Mouse (Mus musculus): ENCODE results near the gene Ccdc88b. TPM values are rescaled to one million over a fixed set of nuclear protein-coding genes. Genes with fewer than 3 reads are reported as not detected.

Ccdc88b gene
- total and polyA plus RNA-seq, 2 experiments from 2014 or later: 1.5 to 1.8 TPM

- no peak for ATAC-seq
Measured at GRCm38 (mm10) chr19:6857391-6858005, 513 bp downstream of the Ccdc88b start.

GRCm38 (mm10) chr19:6857003-6857360, 1.0 kb downstream of the Ccdc88b start:
- TF ChIP-seq CTCF (IDR thresholded peaks at IDR 0.05; ENCODE audit: low read depth): no peak
- no peaks in the 10 kb centered on the region for H3K36me3 ChIP-seq (ENCODE audit: insufficient read depth, low read length)
- H3K27ac ChIP-seq: no peak overlapping the region
- 45% methylated on average over 3 of the region's 3 CpGs for WGBS
- H3K9ac ChIP-seq (replicated peaks; ENCODE audit: low read length): no peak overlapping the region
- H3K4me3 ChIP-seq (ENCODE audit: low read length): no peak overlapping the region
- H3K9me3 ChIP-seq (ENCODE audit: low read length): no peaks in the 10 kb centered on the region
- no peak overlapping the region for H3K4me2 ChIP-seq (ENCODE audit: low read depth, low read length)
- DNase-seq (ENCODE audit: low spot score): no peak
- H3K27me3 ChIP-seq (ENCODE audit: insufficient read depth, low read length): no peaks in the 10 kb centered on the region
- no peak for ATAC-seq
- H3K4me1 ChIP-seq (ENCODE audit: insufficient read depth, low read length): peaks cover 6% of the 10 kb centered on the region; the same call in 1 of the 2 replicates

More at GRCm38 (mm10) chr19:6857391-6858005, 513 bp downstream of the Ccdc88b start:
- Histone ChIP-seq H3K36me3 (ENCODE audit: insufficient read depth, low read length) (no peaks in the 10 kb centered on the region), H3K9ac (replicated peaks; ENCODE audit: low read length) (no peak overlapping the region), H3K27me3 (ENCODE audit: insufficient read depth, low read length) (no peaks in the 10 kb centered on the region), H3K27ac (no peak overlapping the region), H3K4me2 (ENCODE audit: low read depth, low read length) (no peak overlapping the region), H3K4me1 (ENCODE audit: insufficient read depth, low read length) (peaks cover 6% of the 10 kb centered on the region; the same call in 1 of the 2 replicates), H3K4me3 (ENCODE audit: low read length) (no peak overlapping the region), H3K9me3 (ENCODE audit: low read length) (no peaks in the 10 kb centered on the region)
- no peak for DNase-seq (ENCODE audit: low spot score)
- no peak for TF ChIP-seq CTCF (IDR thresholded peaks at IDR 0.05; ENCODE audit: low read depth)
- 68% methylated on average over 9 of the region's 9 CpGs for WGBS

GRCm38 (mm10) chr19:6856281-6857002, 1.6 kb downstream of the Ccdc88b start:
- Histone ChIP-seq H3K4me3 (ENCODE audit: low read length) (no peak overlapping the region), H3K36me3 (ENCODE audit: insufficient read depth, low read length) (no peaks in the 10 kb centered on the region), H3K4me2 (ENCODE audit: low read depth, low read length) (no peak overlapping the region), H3K9ac (replicated peaks; ENCODE audit: low read length) (no peak overlapping the region), H3K4me1 (ENCODE audit: insufficient read depth, low read length) (peaks cover 6% of the 10 kb centered on the region; the same call in 1 of the 2 replicates), H3K27me3 (ENCODE audit: insufficient read depth, low read length) (no peaks in the 10 kb centered on the region), H3K27ac (peak overlapping the region; percentile 60; the same call in 1 of the 2 replicates), H3K9me3 (ENCODE audit: low read length) (no peaks in the 10 kb centered on the region)
- ATAC-seq (peak; percentile 46), DNase-seq (ENCODE audit: low spot score) (peak; percentile 82)
- WGBS: 38% methylated on average over 12 of the region's 12 CpGs
- TF ChIP-seq CTCF (IDR thresholded peaks at IDR 0.05; ENCODE audit: low read depth): peak; percentile 65

- no peak overlapping the region; the same call in 1 of the 2 replicates for H3K4me3 ChIP-seq (ENCODE audit: low read length)
- H3K9me3 ChIP-seq (ENCODE audit: low read length): no peaks in the 10 kb centered on the region
- H3K36me3 ChIP-seq (ENCODE audit: insufficient read depth, low read length): no peaks in the 10 kb centered on the region
- H3K27me3 ChIP-seq (ENCODE audit: insufficient read depth, low read length): no peaks in the 10 kb centered on the region
- peaks cover 6% of the 10 kb centered on the region; the same call in 1 of the 2 replicates for H3K4me1 ChIP-seq (ENCODE audit: insufficient read depth, low read length)
- H3K4me2 ChIP-seq (ENCODE audit: low read depth, low read length): peak overlapping the region; percentile 41
- H3K27ac ChIP-seq: peak overlapping the region; percentile 60; the same call in 1 of the 2 replicates
- DNase-seq (ENCODE audit: low spot score) (peak; percentile 66), ATAC-seq (peak; percentile 73)
- 10% methylated on average over 38 of the region's 38 CpGs for WGBS
- H3K9ac ChIP-seq (replicated peaks; ENCODE audit: low read length): 0 out of 2 replicates have a peak overlapping the region, but pooled peaks have one; percentile 28
- TF ChIP-seq CTCF (IDR thresholded peaks at IDR 0.05; ENCODE audit: low read depth): peak; percentile 43; the same call in 1 of the 2 replicates
Measured at GRCm38 (mm10) chr19:6855225-6856031, 2.6 kb downstream of the Ccdc88b start.

- ATAC-seq (no peak), DNase-seq (ENCODE audit: low spot score) (no peak)
- no peak overlapping the region for H3K4me2 ChIP-seq (ENCODE audit: low read depth, low read length)
- H3K9me3 ChIP-seq (ENCODE audit: low read length): no peaks in the 10 kb centered on the region
- no peak for TF ChIP-seq CTCF (IDR thresholded peaks at IDR 0.05; ENCODE audit: low read depth)
- H3K9ac ChIP-seq (replicated peaks; ENCODE audit: low read length): no peak overlapping the region
- 91% methylated on average over 12 of the region's 12 CpGs for WGBS
- H3K4me3 ChIP-seq (ENCODE audit: low read length): no peak overlapping the region
- H3K27me3 ChIP-seq (ENCODE audit: insufficient read depth, low read length): no peaks in the 10 kb centered on the region
- H3K27ac ChIP-seq: no peak overlapping the region
- no peaks in the 10 kb centered on the region for H3K36me3 ChIP-seq (ENCODE audit: insufficient read depth, low read length)
- peaks cover 6% of the 10 kb centered on the region; the same call in 1 of the 2 replicates for H3K4me1 ChIP-seq (ENCODE audit: insufficient read depth, low read length)
Measured at GRCm38 (mm10) chr19:6854658-6855057, 3.4 kb downstream of the Ccdc88b start.

GRCm38 (mm10) chr19:6853903-6854302, 4.1 kb downstream of the Ccdc88b start:
- Histone ChIP-seq H3K9me3 (ENCODE audit: low read length) (no peaks in the 10 kb centered on the region), H3K27ac (no peak overlapping the region), H3K4me2 (ENCODE audit: low read depth, low read length) (no peak overlapping the region), H3K4me3 (ENCODE audit: low read length) (no peak overlapping the region), H3K36me3 (ENCODE audit: insufficient read depth, low read length) (no peaks in the 10 kb centered on the region), H3K4me1 (ENCODE audit: insufficient read depth, low read length) (peaks cover 6% of the 10 kb centered on the region; the same call in 1 of the 2 replicates), H3K27me3 (ENCODE audit: insufficient read depth, low read length) (peaks cover 5% of the 10 kb centered on the region; the same call in 1 of the 2 replicates), H3K9ac (replicated peaks; ENCODE audit: low read length) (no peak overlapping the region)
- ATAC-seq (no peak), DNase-seq (ENCODE audit: low spot score) (no peak)
- TF ChIP-seq CTCF (IDR thresholded peaks at IDR 0.05; ENCODE audit: low read depth): peak; percentile 21; the same call in 1 of the 2 replicates
- 72% methylated on average over 8 of the region's 8 CpGs for WGBS

Measured in hindbrain, postnatal 0 days (tissue).